Mouse (Mus musculus) right cerebral cortex, adult 2 months (tissue): Measurements from ENCODE around the gene Gpr68.

ENCODE experiments used
- DNase-seq, 2 experiments: peaks; one replicate each; pipeline ENCODE4 v3.0.0; 2021 to 2022; ENCODE audit warnings: low spot score in 2 of 2

Gene Gpr68

DNA sequence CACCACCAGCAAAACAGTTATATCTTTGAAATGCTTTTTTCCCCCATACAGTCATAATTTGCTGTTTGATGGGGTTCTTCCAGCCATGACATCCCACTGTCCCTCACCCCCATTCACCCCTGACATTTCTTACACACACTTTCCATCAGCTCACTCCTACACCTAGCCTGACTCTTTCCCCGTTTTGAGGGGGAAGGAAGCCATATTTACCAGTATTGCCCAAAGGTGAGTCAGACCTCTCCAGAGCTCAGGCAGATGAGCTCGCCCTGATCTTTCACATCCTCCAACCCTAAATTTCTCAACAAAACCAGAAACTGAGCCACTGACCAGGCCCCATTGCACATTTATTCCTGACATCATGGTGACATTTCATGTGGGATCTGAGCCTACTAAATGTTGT is 36.2 kb downstream of the Gpr68 start:
- no peak for DNase-seq

DNA sequence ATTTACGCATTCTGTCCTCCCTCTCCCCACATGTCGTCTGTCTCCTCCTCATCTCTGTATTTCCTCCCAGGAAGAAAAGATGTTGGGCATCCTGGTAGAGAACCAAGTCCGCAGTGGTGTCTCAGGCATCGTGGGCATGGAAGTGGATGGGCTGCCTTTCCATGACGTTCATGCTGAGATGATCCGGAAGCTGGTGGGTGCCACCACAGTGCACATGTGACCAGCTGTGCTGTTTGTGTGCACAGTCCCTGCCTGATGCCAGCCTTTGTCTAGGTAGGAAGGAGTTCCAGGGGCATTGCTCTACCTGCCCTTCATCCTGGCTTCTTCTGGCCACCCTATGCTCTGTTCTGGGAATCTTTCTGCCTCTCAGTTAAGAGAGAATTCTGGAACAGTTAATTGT is 36.8 kb downstream of the Gpr68 start:
- DNase-seq, result no peak

GRCm38 (mm10) chr12:100868049-100868622 is 39.9 kb downstream of the Gpr68 start:
- DNase-seq, result no peak

- DNase-seq, result no peak
Observed at GRCm38 (mm10) chr12:100867097-100867496, 40.9 kb downstream of the Gpr68 start.

- no peak for DNase-seq
Observed at GRCm38 (mm10) chr12:100865509-100866078, 42.4 kb downstream of the Gpr68 start.

DNA sequence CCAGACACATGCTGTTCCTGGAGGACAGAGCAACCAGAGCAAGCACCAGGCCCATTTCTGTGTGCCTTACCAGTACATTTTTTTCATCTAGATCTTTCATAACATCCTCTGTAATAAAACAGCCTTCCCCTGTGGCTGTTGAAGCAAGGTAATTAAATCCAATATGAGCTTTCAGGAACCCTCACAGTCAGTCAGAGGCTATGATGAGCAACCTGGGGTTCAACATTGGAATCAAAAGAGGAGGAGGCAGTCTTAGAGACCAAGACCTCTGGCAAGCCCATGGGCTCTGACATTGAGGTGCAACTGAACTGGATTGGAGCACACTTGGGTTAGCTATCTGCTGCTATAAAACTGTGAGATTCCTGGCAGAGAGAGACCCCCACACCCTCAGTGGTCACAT is 42.9 kb downstream of the Gpr68 start:
- DNase-seq, result no peak

- DNase-seq, result no peak
Observed at GRCm38 (mm10) chr12:100862856-100863446, 45.0 kb downstream of the Gpr68 start.

GRCm38 (mm10) chr12:100862272-100862671 is 45.7 kb downstream of the Gpr68 start:
- no peak for DNase-seq

- DNase-seq, result no peak
Observed at GRCm38 (mm10) chr12:100857791-100858190, 50.2 kb downstream of the Gpr68 start.

DNA sequence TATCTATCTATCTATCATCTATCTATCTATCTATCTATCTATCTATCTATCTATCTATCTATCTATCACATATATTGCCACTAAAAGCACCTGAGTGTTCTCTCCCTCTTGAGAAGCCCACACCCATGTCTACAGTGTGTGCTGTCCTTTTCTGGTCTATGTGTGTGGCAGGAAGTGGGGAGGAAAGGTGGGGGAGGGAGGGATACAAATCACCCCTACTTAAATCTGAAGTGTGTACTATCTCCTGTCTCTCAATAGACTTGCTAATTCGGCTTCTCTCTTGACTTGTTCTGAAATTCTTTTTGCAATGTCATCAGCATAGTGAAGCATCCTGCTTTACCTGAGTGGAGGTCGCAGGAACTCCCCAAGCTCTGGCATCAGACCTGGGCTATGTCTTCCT is 51.7 kb downstream of the Gpr68 start:
- DNase-seq, result no peak

GRCm38 (mm10) chr12:100852370-100852769 is 55.6 kb downstream of the Gpr68 start:
- DNase-seq, result no peak

- peak; percentile 60 to 69 for DNase-seq
Observed at GRCm38 (mm10) chr12:100849421-100850138, 58.4 kb downstream of the Gpr68 start.

DNA sequence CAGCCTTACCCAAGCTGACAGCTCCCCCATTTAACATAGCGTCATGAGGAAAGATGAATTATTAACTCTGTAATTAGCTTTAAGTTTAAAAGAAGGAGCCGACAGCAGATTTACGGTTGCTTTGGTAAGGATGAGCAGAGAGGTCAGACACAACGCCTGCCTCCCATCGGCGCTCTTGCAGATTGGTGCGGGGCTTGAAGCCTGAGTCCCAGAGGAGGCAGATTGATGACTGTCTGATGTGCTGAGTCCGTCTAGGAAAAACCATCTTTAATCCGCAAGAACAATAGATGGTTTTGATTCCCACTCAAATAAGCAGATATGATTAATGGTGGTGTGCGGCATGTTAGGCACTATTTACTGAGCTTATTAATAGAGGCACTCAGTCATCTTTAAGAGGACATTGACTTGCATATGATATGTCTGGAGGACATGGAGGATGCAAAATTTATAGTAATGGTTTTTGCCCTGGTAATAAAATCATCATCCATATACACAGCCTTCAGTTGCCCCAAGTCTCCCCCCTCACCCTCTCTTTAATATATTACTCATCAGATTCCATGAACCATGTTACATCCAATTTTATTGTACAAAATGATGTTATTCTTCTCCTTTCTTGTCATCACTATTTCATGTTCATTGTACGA is 60.4 kb downstream of the Gpr68 start:
- no peak for DNase-seq

DNA sequence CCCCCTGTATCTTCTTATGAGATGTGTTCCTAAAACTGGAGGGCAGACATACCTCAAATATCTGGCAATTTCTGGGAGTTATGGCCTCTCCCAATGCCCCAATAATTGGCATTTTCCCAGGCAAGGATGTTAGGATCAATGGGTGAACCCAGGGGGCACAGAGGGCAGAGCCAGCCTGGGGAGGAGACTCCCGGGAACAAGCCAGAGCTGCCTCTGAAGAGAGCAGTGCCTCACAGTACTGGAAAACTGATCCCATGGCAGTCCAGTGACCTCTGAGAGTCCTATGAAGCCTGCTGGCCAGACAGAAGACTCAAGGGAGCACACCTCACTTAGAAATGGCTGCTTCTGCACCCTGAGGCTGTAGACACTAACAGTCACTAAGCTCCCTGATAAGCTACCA is 61.4 kb downstream of the Gpr68 start:
- no peak for DNase-seq

DNA sequence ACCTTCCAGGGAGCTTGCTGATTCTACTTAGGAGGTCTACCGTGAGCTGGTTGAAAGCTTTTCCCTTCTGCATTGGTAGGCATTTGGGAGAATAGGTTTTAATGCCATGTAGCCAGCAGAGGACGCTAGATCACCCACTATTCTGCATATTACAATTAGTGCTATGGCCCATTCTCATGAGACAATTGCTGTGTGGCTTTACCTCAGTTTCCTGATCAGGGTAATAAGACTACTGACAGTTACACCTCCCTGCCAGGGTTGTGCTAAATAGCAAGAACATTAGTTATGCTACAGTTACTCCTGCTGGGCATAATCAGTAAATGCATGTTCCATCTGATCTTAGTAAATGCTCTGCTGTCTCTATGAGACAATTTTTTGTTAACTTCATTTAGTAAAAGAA is 62.2 kb downstream of the Gpr68 start:
- DNase-seq, result no peak

DNA sequence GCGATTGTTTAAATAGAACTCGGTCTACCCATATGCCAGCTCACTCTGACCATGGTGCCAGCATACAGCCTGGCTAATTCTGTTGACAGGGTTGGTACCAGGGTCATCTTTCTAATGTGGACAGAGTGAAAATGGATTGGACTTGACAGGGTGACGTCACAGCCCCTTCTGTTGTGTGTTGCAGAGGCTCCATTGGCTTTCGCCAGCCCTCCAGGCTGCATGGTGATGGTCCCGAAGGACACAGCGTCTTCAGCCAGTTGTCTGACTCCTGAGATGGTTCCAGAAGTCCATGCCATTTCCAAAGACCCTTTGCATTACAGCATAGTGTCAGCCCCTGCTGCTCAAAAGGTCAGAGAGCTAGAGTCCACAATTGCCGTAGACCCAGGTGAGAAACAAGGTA is 63.5 kb downstream of the Gpr68 start:
- no peak for DNase-seq

- DNase-seq, result no peak
Observed at GRCm38 (mm10) chr12:100843171-100843570, 64.8 kb downstream of the Gpr68 start.

DNA sequence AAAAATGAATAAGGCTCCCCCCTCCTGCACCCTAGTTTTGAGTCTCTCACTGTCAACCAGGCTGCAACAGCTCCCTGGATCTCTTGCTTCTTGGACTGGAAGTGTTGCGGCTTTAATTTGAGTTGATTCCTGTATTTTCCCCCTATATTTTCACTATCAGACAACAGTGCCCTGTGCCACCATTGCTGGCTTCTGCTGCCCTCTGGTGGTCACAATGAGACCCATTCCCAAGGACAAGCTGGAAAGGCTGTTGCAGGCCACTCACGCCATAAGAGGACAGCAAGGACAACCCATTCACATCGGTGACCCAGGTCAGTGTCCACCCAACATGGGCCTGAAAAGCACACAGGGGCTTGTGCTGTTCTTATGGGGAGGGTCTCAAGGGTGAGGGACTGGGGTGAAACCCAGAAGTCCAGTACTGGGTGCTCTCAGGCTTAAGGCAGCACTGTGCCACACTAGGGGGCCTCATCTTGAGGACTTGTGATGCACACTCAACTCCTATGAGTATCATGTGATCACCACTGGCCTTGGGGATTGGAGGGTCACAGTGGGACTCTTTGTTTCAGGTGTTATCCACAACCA is 66.7 kb downstream of the Gpr68 start:
- DNase-seq, result peak; percentile 86 to 89

- DNase-seq, result no peak
Observed at GRCm38 (mm10) chr12:100839926-100840325, 68.1 kb downstream of the Gpr68 start.

DNA sequence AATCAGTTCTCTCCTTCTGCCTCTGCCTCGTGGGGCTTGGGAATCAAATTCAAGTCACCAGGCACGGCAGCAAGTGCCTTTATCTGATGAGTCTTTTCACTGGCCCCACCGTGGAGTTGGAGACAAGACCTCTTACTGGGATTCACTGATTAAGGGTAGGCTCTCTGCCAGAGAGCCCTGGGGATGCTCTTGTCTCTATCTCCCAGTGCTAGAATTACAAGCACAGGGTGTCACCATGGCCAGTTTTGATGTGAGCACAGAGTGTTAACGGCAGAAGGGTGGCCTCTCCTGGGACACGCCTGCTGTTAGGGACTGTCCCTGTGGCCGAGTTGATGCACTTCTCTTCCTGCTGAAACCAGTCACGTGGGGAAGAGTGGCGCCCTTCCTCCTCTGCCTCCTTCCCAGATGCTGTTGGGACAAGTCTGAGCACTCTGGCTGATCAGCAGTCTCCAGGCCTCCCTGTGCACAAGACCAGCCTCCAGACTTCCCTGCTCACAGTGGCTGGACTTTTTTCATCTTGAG is 68.9 kb downstream of the Gpr68 start:
- no peak for DNase-seq

GRCm38 (mm10) chr12:100837208-100837607 is 70.8 kb downstream of the Gpr68 start:
- no peak for DNase-seq
